Mouse (Mus musculus) megakaryocyte-erythroid progenitor cell, adult 5-6 weeks (primary cell): ENCODE measurements around the gene Tnnc2. TPM values are rescaled to one million over a fixed set of nuclear protein-coding genes. Genes with fewer than 3 reads are reported as not detected.

Experiments used
- ATAC-seq: replicated peaks from 2 replicates; pipeline ENCODE4 v1.8.0; 2016; ENCODE audit warnings: mild to moderate bottlenecking, inconsistent platforms; ENCODE audit not compliant: severe bottlenecking, poor library complexity, low FRiP score, low TSS enrichment
- total RNA-seq, 2 experiments: library from RNA; stranded (forward) in 1 of 2; stranded (reverse) in 1 of 2; fragments of 200-1000, 215-1000 nt in 1 of 2; fragments of >200 nt in 1 of 2; fragmentation: Nextera tagmentation in 1 of 2; gene quantifications; 2 replicates each; pipeline ENCODE4 v1.2.3; 2014 to 2017

Gene Tnnc2
- total RNA-seq, 2 experiments from 2014 or later: not detected

DNA sequence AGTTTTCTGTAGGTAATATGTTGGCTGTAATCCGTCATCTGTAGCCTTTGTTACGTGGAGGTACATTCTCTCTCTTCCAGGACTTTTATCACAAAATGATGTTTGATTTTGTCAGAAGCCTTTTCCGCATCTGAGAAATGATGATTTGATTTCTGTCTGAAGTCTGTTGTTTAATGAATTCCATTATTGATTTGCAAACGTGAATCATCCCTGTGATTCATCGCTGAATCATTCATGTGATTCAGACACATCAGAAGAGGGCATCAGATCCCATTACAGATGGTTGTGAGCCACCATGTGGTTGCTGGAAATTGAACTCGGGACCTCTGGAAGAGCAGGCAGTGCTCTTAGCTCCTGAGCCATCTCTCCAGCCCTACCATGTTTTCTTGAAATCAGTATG lies 30.8 kb downstream of the Tnnc2 start:
- no peak for ATAC-seq

DNA sequence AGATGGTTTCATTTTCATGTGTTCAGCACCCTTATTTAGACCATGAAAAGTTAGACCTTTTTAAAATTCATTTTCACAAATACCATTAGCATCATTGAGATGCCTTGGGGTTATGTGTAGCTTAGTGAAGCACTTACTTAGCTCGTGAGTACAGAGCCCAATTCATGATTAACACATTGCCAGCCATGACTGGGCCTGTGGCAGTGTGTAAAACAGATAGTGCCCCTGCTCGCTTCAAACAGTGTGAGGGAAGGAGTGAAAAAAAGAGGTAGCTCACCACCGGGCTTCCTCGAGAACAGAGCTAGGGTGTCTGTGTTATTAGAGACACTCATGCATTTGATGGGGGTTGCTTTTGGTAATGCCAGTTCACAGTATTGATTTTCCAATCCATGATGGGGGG lies 31.6 kb downstream of the Tnnc2 start:
- no peak for ATAC-seq

DNA sequence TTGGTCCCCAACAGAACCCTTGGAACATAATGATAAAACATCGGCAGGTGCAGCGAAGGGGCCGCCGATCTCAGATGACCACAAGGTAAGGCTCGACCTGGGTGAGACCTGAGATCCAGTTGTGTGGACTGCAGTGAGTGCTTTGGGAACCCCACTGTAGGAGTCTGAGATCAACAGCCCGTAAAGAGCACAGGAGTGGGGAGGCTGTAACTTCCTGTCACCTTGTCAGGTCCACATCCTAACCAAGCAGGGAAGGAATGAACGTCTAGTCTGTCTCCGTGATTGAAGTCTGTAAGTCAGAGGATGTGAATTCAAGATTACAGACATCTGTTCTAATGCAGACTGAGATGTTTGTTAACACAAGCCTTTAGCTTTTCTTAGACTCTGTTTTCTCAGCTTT lies 33.1 kb downstream of the Tnnc2 start:
- ATAC-seq: 0 out of 2 replicates have a peak, but pooled peaks have one; percentile 28

DNA sequence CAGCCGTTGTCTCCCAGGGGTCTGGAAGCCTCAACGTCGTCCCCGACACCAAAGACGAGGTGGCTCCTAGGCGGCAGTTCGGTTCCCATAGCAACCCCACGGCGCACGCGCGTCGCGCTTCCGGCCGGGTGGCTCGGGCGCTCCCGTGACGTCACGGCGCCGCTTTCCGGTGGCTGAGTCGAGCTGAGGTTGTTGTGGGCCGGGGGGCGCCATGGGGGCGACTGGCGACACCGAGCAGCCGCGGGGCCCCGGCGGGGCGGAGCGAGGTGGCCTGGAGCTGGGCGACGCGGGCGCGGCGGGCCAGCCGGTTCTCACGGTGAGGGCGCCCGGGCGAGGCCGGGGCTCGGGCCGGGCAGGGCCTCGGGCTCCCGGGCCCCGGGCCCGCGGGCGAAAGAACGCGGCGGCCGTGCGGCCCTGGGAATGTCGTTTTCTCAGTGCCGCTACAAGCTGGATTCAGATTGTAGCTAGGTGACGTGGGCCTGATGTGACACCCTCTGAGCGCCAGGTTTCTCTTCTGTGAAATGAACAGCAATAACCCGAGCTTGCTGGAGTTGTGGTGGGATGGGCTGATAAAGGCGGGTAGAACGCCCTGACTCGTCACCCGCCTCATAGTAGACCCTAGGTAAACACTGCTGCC lies 33.8 kb downstream of the Tnnc2 start, which contains the start of the genes Wfdc3 and Dnttip1:
TSS of gene Wfdc3 (minus strand) at position 89 of the 637 bp plus-strand sequence.
TSS of gene Dnttip1 (plus strand) at position 141 of the 637 bp plus-strand sequence.
- ATAC-seq: peak; percentile 84

DNA sequence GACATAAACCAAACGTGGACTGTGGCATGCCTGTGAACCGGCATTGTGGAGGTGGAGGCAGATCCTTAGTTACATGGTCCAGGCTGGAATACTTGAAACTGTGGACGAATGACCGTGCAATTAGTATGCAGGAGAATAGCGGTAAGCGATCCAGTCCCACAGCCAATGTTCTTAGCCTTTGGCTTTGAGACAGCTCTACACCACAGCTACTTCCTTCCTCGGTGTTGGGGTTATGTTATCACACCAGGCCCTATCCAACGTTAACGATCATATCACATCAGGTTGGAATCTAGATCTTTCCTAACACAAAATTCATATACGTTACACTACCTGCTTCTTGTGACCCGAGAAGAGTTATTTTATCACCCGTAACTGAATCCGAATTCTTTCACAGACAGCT lies 34.8 kb downstream of the Tnnc2 start:
- ATAC-seq: no peak

DNA sequence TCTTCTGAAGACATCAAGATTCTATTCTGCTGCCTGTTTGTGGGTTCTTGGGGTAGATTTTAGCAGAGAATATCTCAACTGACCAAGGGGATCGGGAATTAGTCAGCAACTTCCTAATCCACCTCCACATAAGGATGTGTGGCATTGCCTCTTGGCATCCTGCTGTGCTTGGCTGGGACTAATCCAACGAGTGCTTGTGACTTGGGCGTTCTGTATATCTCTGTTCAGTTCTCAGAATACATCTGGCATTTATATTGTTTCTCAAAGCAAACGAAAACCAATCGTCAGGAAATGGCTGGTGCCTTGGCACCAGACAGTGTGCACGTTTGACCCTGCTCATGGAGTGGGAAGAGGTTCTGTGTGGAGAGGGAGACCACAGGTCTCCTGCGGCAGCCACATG lies 39.9 kb downstream of the Tnnc2 start:
- no peak for ATAC-seq

DNA sequence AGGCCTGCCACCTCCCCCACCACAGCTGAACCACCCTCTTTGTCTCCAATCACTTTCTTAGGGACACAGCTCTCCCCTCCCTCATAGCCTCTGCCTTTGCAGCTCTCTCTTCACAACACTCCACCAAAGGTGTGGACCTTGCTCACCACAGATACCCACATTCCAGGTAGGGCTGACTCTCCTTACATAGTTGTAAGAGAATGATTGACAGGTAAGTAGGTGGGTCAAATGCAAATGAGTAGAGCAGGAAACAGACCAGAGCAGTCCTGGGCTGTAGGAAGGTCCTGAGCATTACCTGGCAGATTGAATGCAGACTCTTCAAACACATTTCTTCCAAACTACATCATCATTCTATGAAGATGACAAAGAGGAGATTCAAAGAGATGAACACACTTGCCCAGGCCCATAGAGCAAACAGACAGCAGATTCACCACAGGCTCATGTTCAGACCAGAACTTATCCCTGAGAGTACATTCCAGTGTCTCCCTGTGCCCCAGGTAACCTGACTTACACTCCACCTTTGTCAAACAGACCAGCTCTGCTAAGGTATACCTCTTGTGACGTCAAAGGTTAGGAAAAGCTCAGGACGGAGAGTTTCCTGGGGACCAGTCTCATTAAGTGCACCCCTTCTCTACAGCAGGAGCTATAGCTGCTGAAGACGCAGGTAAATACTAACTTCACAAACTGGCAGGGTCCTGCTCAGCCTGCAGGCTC lies 42.2 kb downstream of the Tnnc2 start:
- no peak for ATAC-seq

DNA sequence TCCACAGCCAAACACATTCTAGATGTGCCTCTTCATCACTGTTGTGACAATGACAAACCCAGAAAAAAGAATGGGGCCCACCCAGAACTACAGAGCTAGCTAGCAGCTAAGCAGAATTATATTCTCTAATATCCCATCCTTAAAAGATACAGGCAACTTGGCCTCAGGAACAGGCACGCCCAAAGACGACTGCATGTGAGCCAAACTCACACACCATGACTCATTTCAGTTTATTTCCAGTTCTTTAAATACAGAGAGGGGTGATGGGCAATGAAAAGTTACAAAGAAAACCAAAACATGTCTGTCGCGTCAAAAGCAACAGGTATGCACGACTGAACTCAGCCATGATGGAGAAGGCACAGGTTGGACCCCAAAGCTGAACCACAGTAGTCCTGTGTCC lies 44.3 kb downstream of the Tnnc2 start:
- ATAC-seq: no peak

DNA sequence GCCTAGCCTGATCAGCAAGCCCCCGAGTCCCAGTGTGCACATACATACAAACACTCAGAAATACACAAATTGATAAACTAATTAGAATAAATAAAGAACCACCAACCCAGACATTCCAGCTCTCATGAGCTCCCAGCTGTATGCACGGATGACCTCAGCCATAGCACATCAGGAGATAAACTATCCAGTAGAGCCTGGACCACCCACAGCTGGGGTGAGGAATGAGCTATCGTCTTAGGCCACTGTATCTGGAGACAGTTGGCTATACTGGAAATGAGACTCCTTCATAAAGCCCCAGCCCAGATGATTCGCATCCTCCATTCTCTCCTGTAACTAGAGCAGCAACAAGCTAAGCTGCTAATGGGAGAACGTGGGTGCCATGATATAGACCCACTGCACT lies 44.9 kb downstream of the Tnnc2 start:
- ATAC-seq: no peak

DNA sequence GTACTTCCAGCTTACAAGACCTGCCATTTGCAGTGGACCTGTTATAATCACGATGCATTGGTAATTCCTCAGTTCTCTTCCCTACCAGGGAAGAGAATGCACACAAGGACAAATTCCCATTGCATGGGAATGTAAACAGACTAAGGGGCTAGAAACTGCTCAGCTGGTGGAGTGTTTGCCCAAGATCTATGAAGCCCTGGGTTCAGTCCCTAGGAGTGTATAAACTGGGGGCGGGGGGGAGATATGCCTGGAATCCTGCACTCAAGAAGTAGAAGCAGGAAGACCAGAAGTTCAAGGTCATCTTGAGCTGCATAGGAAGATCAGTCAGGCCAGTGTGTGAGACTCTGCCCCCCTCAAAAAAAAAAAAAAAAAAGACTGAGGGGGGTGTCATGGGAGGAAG lies 46.5 kb downstream of the Tnnc2 start:
- no peak for ATAC-seq

DNA sequence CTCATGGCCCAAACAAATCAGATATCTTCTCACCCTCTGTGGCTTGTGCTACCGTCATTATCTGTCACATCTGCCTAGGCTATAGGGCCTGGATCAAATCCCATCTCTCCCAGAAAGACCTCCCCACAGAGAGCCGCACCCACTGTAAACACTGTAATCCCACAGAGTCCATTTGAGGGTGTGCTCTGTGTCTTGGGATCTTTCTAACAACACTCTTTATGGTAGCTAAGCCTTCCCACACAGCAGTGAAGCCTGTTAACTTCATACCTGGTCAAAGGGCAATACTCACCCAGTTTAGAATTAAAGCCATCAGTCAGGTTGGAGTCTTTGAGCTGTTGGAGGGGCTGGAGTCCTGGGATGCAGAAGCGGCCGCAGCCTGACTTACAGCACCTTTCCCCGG lies 48.0 kb downstream of the Tnnc2 start:
- no peak; the same call in 1 of the 2 replicates for ATAC-seq

Other genes starting within 250 kb of the Tnnc2 start
- not detected in 2 replicates for gene Wfdc2, start 217.6 kb downstream of the Tnnc2 start, total RNA-seq (2014; fragmentation: Nextera tagmentation)
- not detected in 2 replicates for gene Wfdc2, start 217.6 kb downstream of the Tnnc2 start, total RNA-seq (2017)
- gene Spint3, start 206.5 kb downstream of the Tnnc2 start, total RNA-seq (2014; fragmentation: Nextera tagmentation): not detected in 2 replicates
- gene Spint3, start 206.5 kb downstream of the Tnnc2 start, total RNA-seq (2017): not detected in 2 replicates
- gene Wfdc6a, start 194.5 kb downstream of the Tnnc2 start, total RNA-seq (2014; fragmentation: Nextera tagmentation): not detected in 2 replicates
- gene Wfdc6a, start 194.5 kb downstream of the Tnnc2 start, total RNA-seq (2017): not detected in 2 replicates
- not detected in 2 replicates for gene Eppin, start 186.4 kb downstream of the Tnnc2 start, total RNA-seq (2014; fragmentation: Nextera tagmentation)
- not detected in 2 replicates for gene Eppin, start 186.4 kb downstream of the Tnnc2 start, total RNA-seq (2017)
- gene Wfdc6b, start 166.4 kb downstream of the Tnnc2 start, total RNA-seq (2014; fragmentation: Nextera tagmentation): not detected in 2 replicates
- not detected in 2 replicates for gene Wfdc6b, start 166.4 kb downstream of the Tnnc2 start, total RNA-seq (2017)
- not detected in 2 replicates for gene Wfdc8, start 166.3 kb downstream of the Tnnc2 start, total RNA-seq (2014; fragmentation: Nextera tagmentation)
- not detected in 2 replicates for gene Wfdc8, start 166.3 kb downstream of the Tnnc2 start, total RNA-seq (2017)
- not detected in 2 replicates for gene Wfdc16, start 141.2 kb downstream of the Tnnc2 start, total RNA-seq (2014; fragmentation: Nextera tagmentation)
- gene Wfdc16, start 141.2 kb downstream of the Tnnc2 start, total RNA-seq (2017): not detected in 2 replicates
- not detected in 2 replicates for gene Wfdc10, start 123.9 kb downstream of the Tnnc2 start, total RNA-seq (2014; fragmentation: Nextera tagmentation)
- gene Wfdc10, start 123.9 kb downstream of the Tnnc2 start, total RNA-seq (2017): not detected in 2 replicates
- gene Wfdc9, start 123.4 kb downstream of the Tnnc2 start, total RNA-seq (2014; fragmentation: Nextera tagmentation): not detected in 2 replicates
- not detected in 2 replicates for gene Wfdc9, start 123.4 kb downstream of the Tnnc2 start, total RNA-seq (2017)
- gene Wfdc11, start 105.9 kb downstream of the Tnnc2 start, total RNA-seq (2014; fragmentation: Nextera tagmentation): not detected in 2 replicates
- gene Wfdc11, start 105.9 kb downstream of the Tnnc2 start, total RNA-seq (2017): not detected in 2 replicates
- not detected in 2 replicates for gene Wfdc13, start 94.9 kb downstream of the Tnnc2 start, total RNA-seq (2014; fragmentation: Nextera tagmentation)
- gene Wfdc13, start 94.9 kb downstream of the Tnnc2 start, total RNA-seq (2017): not detected in 2 replicates
- gene Spint4, start 81.5 kb downstream of the Tnnc2 start, total RNA-seq (2014; fragmentation: Nextera tagmentation): not detected in 2 replicates
- gene Spint4, start 81.5 kb downstream of the Tnnc2 start, total RNA-seq (2017): not detected in 2 replicates
- not detected in 2 replicates for gene Spint5, start 64.7 kb downstream of the Tnnc2 start, total RNA-seq (2014; fragmentation: Nextera tagmentation)
- not detected in 2 replicates for gene Spint5, start 64.7 kb downstream of the Tnnc2 start, total RNA-seq (2017)
- gene Wfdc3, start 34.0 kb downstream of the Tnnc2 start, total RNA-seq (2014; fragmentation: Nextera tagmentation): 2.0 TPM in 1 of 2 replicates, not detected in the other
- not detected in 2 replicates for gene Wfdc3, start 34.0 kb downstream of the Tnnc2 start, total RNA-seq (2017)
- gene Dnttip1, start 34.0 kb downstream of the Tnnc2 start, total RNA-seq (2014; fragmentation: Nextera tagmentation): 28.7 and 37.2 TPM in 2 replicates
- 24.5 and 26.2 TPM in 2 replicates for gene Dnttip1, start 34.0 kb downstream of the Tnnc2 start, total RNA-seq (2017)
- 194 and 207 TPM in 2 replicates for gene Ube2c, start 10.1 kb downstream of the Tnnc2 start, total RNA-seq (2014; fragmentation: Nextera tagmentation)
- 90.6 and 159 TPM in 2 replicates for gene Ube2c, start 10.1 kb downstream of the Tnnc2 start, total RNA-seq (2017)
- gene Snx21, start 5.9 kb upstream of the Tnnc2 start, total RNA-seq (2014; fragmentation: Nextera tagmentation): 0.11 and 7.6 TPM in 2 replicates
- 0.33 TPM in 1 of 2 replicates, not detected in the other for gene Snx21, start 5.9 kb upstream of the Tnnc2 start, total RNA-seq (2017)
- gene Acot8, start 24.9 kb upstream of the Tnnc2 start, total RNA-seq (2014; fragmentation: Nextera tagmentation): 15.5 and 26.4 TPM in 2 replicates
- 10.1 and 17.6 TPM in 2 replicates for gene Acot8, start 24.9 kb upstream of the Tnnc2 start, total RNA-seq (2017)
- gene Zswim3, start 25.1 kb upstream of the Tnnc2 start, total RNA-seq (2014; fragmentation: Nextera tagmentation): 6.8 and 6.9 TPM in 2 replicates
- 1.8 and 4.4 TPM in 2 replicates for gene Zswim3, start 25.1 kb upstream of the Tnnc2 start, total RNA-seq (2017)
- 11.0 and 14.2 TPM in 2 replicates for gene Zswim1, start 42.7 kb upstream of the Tnnc2 start, total RNA-seq (2014; fragmentation: Nextera tagmentation)
- 2.5 and 3.3 TPM in 2 replicates for gene Zswim1, start 42.7 kb upstream of the Tnnc2 start, total RNA-seq (2017)
- gene Spata25, start 48.6 kb upstream of the Tnnc2 start, total RNA-seq (2014; fragmentation: Nextera tagmentation): not detected in 2 replicates
- gene Spata25, start 48.6 kb upstream of the Tnnc2 start, total RNA-seq (2017): not detected in 2 replicates
- gene Ctsa, start 52.9 kb upstream of the Tnnc2 start, total RNA-seq (2014; fragmentation: Nextera tagmentation): 63.5 and 87.0 TPM in 2 replicates
- gene Ctsa, start 52.9 kb upstream of the Tnnc2 start, total RNA-seq (2017): 40.0 and 58.0 TPM in 2 replicates
- gene Neurl2, start 53.5 kb upstream of the Tnnc2 start, total RNA-seq (2014; fragmentation: Nextera tagmentation): 0.26 and 1.8 TPM in 2 replicates
- gene Neurl2, start 53.5 kb upstream of the Tnnc2 start, total RNA-seq (2017): 2.3 TPM in 1 of 2 replicates, not detected in the other
- gene Pltp, start 77.7 kb upstream of the Tnnc2 start, total RNA-seq (2014; fragmentation: Nextera tagmentation): not detected in 2 replicates
- gene Pltp, start 77.7 kb upstream of the Tnnc2 start, total RNA-seq (2017): not detected in 2 replicates
- 59.0 and 61.7 TPM in 2 replicates for gene Pcif1, start 99.3 kb upstream of the Tnnc2 start, total RNA-seq (2014; fragmentation: Nextera tagmentation)
- gene Pcif1, start 99.3 kb upstream of the Tnnc2 start, total RNA-seq (2017): 13.2 and 16.3 TPM in 2 replicates
- 23.5 and 27.2 TPM in 2 replicates for gene Zfp335, start 131.8 kb upstream of the Tnnc2 start, total RNA-seq (2014; fragmentation: Nextera tagmentation)
- gene Zfp335, start 131.8 kb upstream of the Tnnc2 start, total RNA-seq (2017): 5.8 and 8.6 TPM in 2 replicates
- 7.1 TPM in 1 of 2 replicates, not detected in the other for gene Mmp9, start 160.8 kb upstream of the Tnnc2 start, total RNA-seq (2014; fragmentation: Nextera tagmentation)
- gene Mmp9, start 160.8 kb upstream of the Tnnc2 start, total RNA-seq (2017): 0.65 and 2.0 TPM in 2 replicates
- gene Slc12a5, start 180.8 kb upstream of the Tnnc2 start, total RNA-seq (2014; fragmentation: Nextera tagmentation): 0.35 TPM in 1 of 2 replicates, not detected in the other
- gene Slc12a5, start 180.8 kb upstream of the Tnnc2 start, total RNA-seq (2017): 0.34 and 0.61 TPM in 2 replicates